Mouse (Mus musculus): ENCODE results near the gene Notch2. TPM values are rescaled to one million over a fixed set of nuclear protein-coding genes. Genes with fewer than 3 reads are reported as not detected.

Notch2 gene
- polyA plus RNA-seq, 1 experiment from 2014 or later, result 7.6 TPM

- H3K4me2 ChIP-seq (ENCODE audit: low read length), result no peak overlapping the region
- no peak overlapping the region for H3K27ac ChIP-seq (ENCODE audit: low read depth, low read length)
- H3K27me3 ChIP-seq (replicated peaks; ENCODE audit: control insufficient read depth, insufficient read depth, low read length), result no peaks in the 10 kb centered on the region
- no peak overlapping the region for H3K9ac ChIP-seq (ENCODE audit: low read depth, low read length)
- H3K36me3 ChIP-seq (ENCODE audit: control insufficient read depth, insufficient read depth, low read length), result no peaks in the 10 kb centered on the region
- no peak for ATAC-seq
- H3K9me3 ChIP-seq (ENCODE audit: control insufficient read depth, low read length), result no peaks in the 10 kb centered on the region
- H3K4me3 ChIP-seq (ENCODE audit: low read length), result no peak overlapping the region
- 55% methylated on average over 8 of the region's 8 CpGs for WGBS
- H3K4me1 ChIP-seq (ENCODE audit: control insufficient read depth, insufficient read depth, low read depth, low read length), result no peaks in the 10 kb centered on the region; the same call in 1 of the 2 replicates
Measured at GRCm38 (mm10) chr3:98006046-98006691, 7.2 kb upstream of the Notch2 start.

GRCm38 (mm10) chr3:98006973-98007372, 6.4 kb upstream of the Notch2 start:
- Histone ChIP-seq H3K4me3 (ENCODE audit: low read length) (no peak overlapping the region), H3K27me3 (replicated peaks; ENCODE audit: control insufficient read depth, insufficient read depth, low read length) (no peaks in the 10 kb centered on the region; the same call in 1 of the 2 replicates), H3K9ac (ENCODE audit: low read depth, low read length) (no peak overlapping the region), H3K4me2 (ENCODE audit: low read length) (no peak overlapping the region), H3K27ac (ENCODE audit: low read depth, low read length) (no peak overlapping the region), H3K4me1 (ENCODE audit: control insufficient read depth, insufficient read depth, low read depth, low read length) (no peaks in the 10 kb centered on the region; the same call in 1 of the 2 replicates), H3K36me3 (ENCODE audit: control insufficient read depth, insufficient read depth, low read length) (no peaks in the 10 kb centered on the region), H3K9me3 (ENCODE audit: control insufficient read depth, low read length) (no peaks in the 10 kb centered on the region)
- WGBS, result 85% methylated on average over 5 of the region's 5 CpGs
- no peak for ATAC-seq

GRCm38 (mm10) chr3:98008143-98008542, 5.2 kb upstream of the Notch2 start:
- WGBS, result 78% methylated on average over 6 of the region's 6 CpGs
- no peak overlapping the region for H3K9ac ChIP-seq (ENCODE audit: low read depth, low read length)
- no peaks in the 10 kb centered on the region for H3K9me3 ChIP-seq (ENCODE audit: control insufficient read depth, low read length)
- ATAC-seq, result no peak
- H3K4me3 ChIP-seq (ENCODE audit: low read length), result no peak overlapping the region
- H3K36me3 ChIP-seq (ENCODE audit: control insufficient read depth, insufficient read depth, low read length), result no peaks in the 10 kb centered on the region
- no peaks in the 10 kb centered on the region; the same call in 1 of the 2 replicates for H3K27me3 ChIP-seq (replicated peaks; ENCODE audit: control insufficient read depth, insufficient read depth, low read length)
- H3K27ac ChIP-seq (ENCODE audit: low read depth, low read length), result no peak overlapping the region
- no peak overlapping the region for H3K4me2 ChIP-seq (ENCODE audit: low read length)
- H3K4me1 ChIP-seq (ENCODE audit: control insufficient read depth, insufficient read depth, low read depth, low read length), result peaks cover 2% of the 10 kb centered on the region

DNA sequence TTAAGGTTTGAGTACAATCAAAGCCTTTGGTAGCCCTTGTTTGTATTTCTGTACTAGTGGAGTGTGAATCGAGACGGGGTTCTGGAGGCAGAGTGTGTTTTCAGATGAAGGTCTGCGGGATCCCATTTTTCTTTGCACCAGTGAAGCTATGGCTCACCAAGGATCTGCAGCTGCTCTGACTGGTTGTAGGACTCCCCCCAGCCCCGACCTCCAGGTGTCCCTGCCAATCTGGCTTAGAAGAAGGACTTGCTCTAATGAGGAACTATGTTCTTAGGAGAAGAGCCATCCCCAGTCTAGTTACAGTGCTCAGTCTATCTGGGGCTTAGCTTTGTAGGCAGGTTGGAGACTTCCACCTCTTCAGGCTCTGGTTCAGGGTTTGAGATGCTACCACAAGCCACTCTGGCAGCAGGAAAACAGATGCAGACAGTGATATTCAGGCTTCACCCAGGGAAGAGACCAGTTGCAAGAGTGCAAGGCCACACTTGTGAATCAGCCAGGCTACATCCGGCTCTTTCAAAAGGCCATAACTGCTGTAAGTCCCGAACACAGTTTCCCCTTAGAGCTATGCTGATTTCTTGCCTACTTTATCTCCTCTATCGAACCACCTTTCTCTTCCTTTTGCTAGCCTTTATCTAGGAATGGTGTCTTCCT, 4.0 kb upstream of the Notch2 start:
- Histone ChIP-seq H3K9me3 (ENCODE audit: control insufficient read depth, low read length) (no peaks in the 10 kb centered on the region), H3K36me3 (ENCODE audit: control insufficient read depth, insufficient read depth, low read length) (no peaks in the 10 kb centered on the region), H3K4me2 (ENCODE audit: low read length) (no peak overlapping the region), H3K27me3 (replicated peaks; ENCODE audit: control insufficient read depth, insufficient read depth, low read length) (no peaks in the 10 kb centered on the region; the same call in 1 of the 2 replicates), H3K4me1 (ENCODE audit: control insufficient read depth, insufficient read depth, low read depth, low read length) (peaks cover 5% of the 10 kb centered on the region), H3K4me3 (ENCODE audit: low read length) (no peak overlapping the region), H3K9ac (ENCODE audit: low read depth, low read length) (no peak overlapping the region), H3K27ac (ENCODE audit: low read depth, low read length) (no peak overlapping the region)
- 74% methylated on average over 7 of the region's 7 CpGs for whole genome bisulfite sequencing
- ATAC-seq, result no peak

DNA sequence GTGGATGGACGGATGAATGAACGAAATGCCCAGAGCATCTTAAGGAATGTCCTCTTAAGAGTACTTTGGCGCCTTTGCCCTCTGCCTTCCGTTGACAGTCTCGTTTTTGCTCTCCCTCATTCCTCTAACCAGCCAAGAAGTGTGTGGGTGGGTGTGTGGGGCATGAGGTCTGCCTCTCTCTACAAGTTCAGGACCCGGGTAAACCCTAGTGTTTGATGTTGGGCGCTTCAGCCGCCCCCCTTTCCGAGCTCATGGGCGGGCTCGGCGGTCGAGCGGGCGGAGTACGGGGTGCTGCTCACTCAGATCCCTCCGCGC, 284 bp upstream of the Notch2 start:
- H3K27me3 ChIP-seq (replicated peaks; ENCODE audit: control insufficient read depth, insufficient read depth, low read length), result peaks cover 2% of the 10 kb centered on the region; the same call in 1 of the 2 replicates
- H3K27ac ChIP-seq (ENCODE audit: low read depth, low read length), result no peak overlapping the region
- H3K9me3 ChIP-seq (ENCODE audit: control insufficient read depth, low read length), result no peaks in the 10 kb centered on the region
- H3K9ac ChIP-seq (ENCODE audit: low read depth, low read length), result peak overlapping the region; percentile 65
- H3K4me2 ChIP-seq (ENCODE audit: low read length), result peak overlapping the region; percentile 97
- ATAC-seq, result no peak
- peak overlapping the region; percentile 82 for H3K4me3 ChIP-seq (ENCODE audit: low read length)
- WGBS, result under 1% methylated on average over 9 of the region's 18 CpGs
- H3K4me1 ChIP-seq (ENCODE audit: control insufficient read depth, insufficient read depth, low read depth, low read length), result peaks cover 5% of the 10 kb centered on the region; the same call in 1 of the 2 replicates
- H3K36me3 ChIP-seq (ENCODE audit: control insufficient read depth, insufficient read depth, low read length), result no peaks in the 10 kb centered on the region

- no peaks in the 10 kb centered on the region for H3K9me3 ChIP-seq (ENCODE audit: control insufficient read depth, low read length)
- H3K4me3 ChIP-seq (ENCODE audit: low read length), result peak overlapping the region; percentile 82
- H3K4me2 ChIP-seq (ENCODE audit: low read length), result peak overlapping the region; percentile 97
- H3K4me1 ChIP-seq (ENCODE audit: control insufficient read depth, insufficient read depth, low read depth, low read length), result peaks cover 14% of the 10 kb centered on the region; the same call in 1 of the 2 replicates
- WGBS, result 57% methylated on average over 14 of the region's 14 CpGs
- H3K36me3 ChIP-seq (ENCODE audit: control insufficient read depth, insufficient read depth, low read length), result no peaks in the 10 kb centered on the region
- no peak for ATAC-seq
- H3K27me3 ChIP-seq (replicated peaks; ENCODE audit: control insufficient read depth, insufficient read depth, low read length), result peaks cover 2% of the 10 kb centered on the region; the same call in 1 of the 2 replicates
- no peak overlapping the region for H3K9ac ChIP-seq (ENCODE audit: low read depth, low read length)
- no peak overlapping the region for H3K27ac ChIP-seq (ENCODE audit: low read depth, low read length)
Measured at GRCm38 (mm10) chr3:98015205-98016171, 2.2 kb downstream of the Notch2 start.

DNA sequence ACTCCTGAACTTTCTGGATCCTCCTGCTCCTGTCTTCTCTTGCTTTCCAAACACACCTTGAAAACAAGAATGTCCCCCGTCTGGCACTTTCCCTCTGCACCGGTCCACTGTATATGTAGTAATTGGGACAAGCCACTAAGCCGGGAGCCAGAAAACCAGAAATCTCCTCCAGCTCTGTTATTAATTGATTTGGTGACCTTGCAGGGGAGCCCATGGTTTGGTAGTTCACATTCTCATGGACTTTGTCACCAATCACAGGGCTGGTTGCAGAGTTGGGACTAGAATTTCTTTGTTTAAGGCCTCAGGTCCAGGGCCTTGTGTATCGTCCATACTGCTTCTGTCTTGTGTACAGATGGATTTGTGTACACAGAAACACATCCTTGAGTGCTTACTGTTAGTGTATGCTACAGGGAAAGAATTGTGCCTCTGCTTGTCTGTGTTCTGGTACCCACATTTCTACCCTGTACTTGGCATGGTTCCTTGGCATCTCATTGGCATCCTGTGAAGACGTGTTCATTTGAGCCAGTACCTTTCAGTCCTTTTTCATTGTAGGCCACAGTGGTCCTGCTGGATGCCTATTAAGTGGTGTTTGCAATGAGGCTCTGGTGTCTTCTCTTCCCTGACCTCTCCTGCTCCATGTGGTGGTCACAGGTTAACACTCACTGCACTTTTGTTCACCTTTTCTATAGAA, 3.7 kb downstream of the Notch2 start:
- no peak for ATAC-seq
- Histone ChIP-seq H3K4me1 (ENCODE audit: control insufficient read depth, insufficient read depth, low read depth, low read length) (peaks cover 14% of the 10 kb centered on the region; the same call in 1 of the 2 replicates), H3K27ac (ENCODE audit: low read depth, low read length) (no peak overlapping the region), H3K27me3 (replicated peaks; ENCODE audit: control insufficient read depth, insufficient read depth, low read length) (peaks cover 2% of the 10 kb centered on the region; the same call in 1 of the 2 replicates), H3K4me3 (ENCODE audit: low read length) (no peak overlapping the region), H3K9me3 (ENCODE audit: control insufficient read depth, low read length) (no peaks in the 10 kb centered on the region), H3K36me3 (ENCODE audit: control insufficient read depth, insufficient read depth, low read length) (no peaks in the 10 kb centered on the region), H3K9ac (ENCODE audit: low read depth, low read length) (no peak overlapping the region), H3K4me2 (ENCODE audit: low read length) (no peak overlapping the region; the same call in 1 of the 2 replicates)
- WGBS, result 67% methylated on average over 5 of the region's 5 CpGs

DNA sequence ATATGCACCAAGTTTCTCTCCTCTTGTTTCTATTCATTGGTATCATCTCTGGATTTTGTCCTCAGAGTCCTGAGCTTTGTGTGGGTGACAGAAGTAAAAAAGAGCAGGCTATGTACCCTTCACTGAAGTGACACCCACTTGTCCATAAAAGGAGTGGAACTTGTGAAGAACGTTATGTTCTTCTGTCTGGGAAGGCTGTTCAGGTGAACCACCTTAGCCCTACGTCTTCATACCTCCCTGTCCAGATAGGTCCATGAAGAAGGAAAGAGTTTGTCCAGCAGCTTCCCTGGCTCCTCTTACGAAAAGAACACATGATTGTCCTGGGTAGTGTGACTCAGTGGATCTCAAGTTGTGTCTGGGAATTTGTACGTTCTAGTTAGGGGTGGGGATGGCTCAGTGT, 4.9 kb downstream of the Notch2 start:
- no peak for ATAC-seq
- H3K9me3 ChIP-seq (ENCODE audit: control insufficient read depth, low read length), result no peaks in the 10 kb centered on the region
- WGBS, result 85% methylated on average over 4 of the region's 4 CpGs
- no peak overlapping the region for H3K9ac ChIP-seq (ENCODE audit: low read depth, low read length)
- H3K4me3 ChIP-seq (ENCODE audit: low read length), result no peak overlapping the region
- no peaks in the 10 kb centered on the region for H3K36me3 ChIP-seq (ENCODE audit: control insufficient read depth, insufficient read depth, low read length)
- no peak overlapping the region for H3K27ac ChIP-seq (ENCODE audit: low read depth, low read length)
- no peak overlapping the region for H3K4me2 ChIP-seq (ENCODE audit: low read length)
- peaks cover 12% of the 10 kb centered on the region; the same call in 1 of the 2 replicates for H3K4me1 ChIP-seq (ENCODE audit: control insufficient read depth, insufficient read depth, low read depth, low read length)
- H3K27me3 ChIP-seq (replicated peaks; ENCODE audit: control insufficient read depth, insufficient read depth, low read length), result peaks cover 2% of the 10 kb centered on the region; the same call in 1 of the 2 replicates
